Mouse (Mus musculus): Measurements from ENCODE around the gene Alkbh5.

Gene Alkbh5

GRCm38 (mm10) chr11:60536180-60536858 is at the start of gene Alkbh5:
TSS of gene Alkbh5 (plus strand) at chr11:60536381.
- DNase-seq: peak; percentile 49

- DNase-seq: peak; percentile 59
Observed at GRCm38 (mm10) chr11:60492726-60493125, 43.5 kb upstream of the Alkbh5 start.

GRCm38 (mm10) chr11:60495692-60496091 is 40.5 kb upstream of the Alkbh5 start:
- no peak for DNase-seq

GRCm38 (mm10) chr11:60507281-60507680 is 28.9 kb upstream of the Alkbh5 start:
- DNase-seq: peak; percentile 65

- DNase-seq: no peak
Observed at GRCm38 (mm10) chr11:60508950-60509349, 27.2 kb upstream of the Alkbh5 start.

GRCm38 (mm10) chr11:60509500-60509899 is 26.7 kb upstream of the Alkbh5 start:
- DNase-seq: no peak

- no peak for DNase-seq
Observed at GRCm38 (mm10) chr11:60511893-60512292, 24.3 kb upstream of the Alkbh5 start.

GRCm38 (mm10) chr11:60512520-60512919 is 23.7 kb upstream of the Alkbh5 start:
- no peak for DNase-seq

- no peak for DNase-seq
Observed at GRCm38 (mm10) chr11:60514941-60515340, 21.2 kb upstream of the Alkbh5 start.

- no peak for DNase-seq
Observed at GRCm38 (mm10) chr11:60518305-60518704, 17.9 kb upstream of the Alkbh5 start.

GRCm38 (mm10) chr11:60522027-60522426 is 14.2 kb upstream of the Alkbh5 start:
- DNase-seq: no peak

GRCm38 (mm10) chr11:60522661-60523365 is 13.4 kb upstream of the Alkbh5 start:
- DNase-seq: no peak

GRCm38 (mm10) chr11:60526461-60526860 is 9.7 kb upstream of the Alkbh5 start:
- DNase-seq: no peak

GRCm38 (mm10) chr11:60535676-60536075 is 505 bp upstream of the Alkbh5 start:
- no peak for DNase-seq

- DNase-seq: peak; percentile 91
Observed at GRCm38 (mm10) chr11:60536859-60537467, 782 bp downstream of the Alkbh5 start.

GRCm38 (mm10) chr11:60537468-60538347 is 1.5 kb downstream of the Alkbh5 start:
- DNase-seq: peak; percentile 99

GRCm38 (mm10) chr11:60538371-60539281 is 2.4 kb downstream of the Alkbh5 start:
- peak; percentile 44 for DNase-seq

GRCm38 (mm10) chr11:60539540-60539939 is 3.4 kb downstream of the Alkbh5 start:
- DNase-seq: no peak

- DNase-seq: no peak
Observed at GRCm38 (mm10) chr11:60540002-60540610, 3.9 kb downstream of the Alkbh5 start.

GRCm38 (mm10) chr11:60540761-60541160 is 4.6 kb downstream of the Alkbh5 start:
- no peak for DNase-seq

GRCm38 (mm10) chr11:60541831-60542230 is 5.7 kb downstream of the Alkbh5 start:
- DNase-seq: no peak
